Comparison of ENCODE assay signal across 8 mouse cellular contexts in genomic region chr3:154597561-154597960, GRCm38 (mm10). TPM values are rescaled to one million over a fixed set of nuclear protein-coding genes. Genes with fewer than 3 reads are reported as not detected.
DNase-seq lines count a peak whose midpoint lies in the region; ATAC-seq lines count a peak whose summit lies in the region.

No protein-coding gene starts in this region.

- no peaks in the 10 kb centered on the region for H3K27me3 ChIP-seq in forebrain, embryonic 10.5 days (ENCODE audit: poor library complexity, severe bottlenecking)

- peak; percentile 0; the same call in 1 of the 2 replicates for ATAC-seq in cerebellum, adult (ENCODE audit: insufficient number of reproducible peaks, low FRiP score, low TSS enrichment)

- H3K27ac ChIP-seq in forebrain, embryonic 10.5 days: peak overlapping the region; percentile 96

- DNase-seq in cerebellum, postnatal 14 days: no peak
- peak; percentile 27 for DNase-seq in 3T3-L1 (ENCODE audit: low read depth, low spot score)
- no peak for DNase-seq in forebrain, embryonic 10.5 days (ENCODE audit: extremely low spot score, low spot score)
- DNase-seq in kidney, postnatal 14 days: peak; percentile 76
- peak; percentile 22 for DNase-seq in neural tube, embryonic 10.5 days (ENCODE audit: extremely low spot score, low spot score)
- no peak for DNase-seq in layer of hippocampus, postnatal 36 days
- no peak for DNase-seq in right cerebral cortex, postnatal 36 days (ENCODE audit: low spot score in 2 of 2)

- peak overlapping the region; percentile 64 for H3K4me3 ChIP-seq in forebrain, embryonic 10.5 days

- no peaks in the 10 kb centered on the region for H3K9me3 ChIP-seq in forebrain, embryonic 10.5 days

- H3K36me3 ChIP-seq in forebrain, embryonic 10.5 days (replicated peaks): peaks cover 19% of the 10 kb centered on the region

- WGBS in forebrain, embryonic 10.5 days: 42% methylated on average over 7 of the region's 7 CpGs

- peaks cover 13% of the 10 kb centered on the region for H3K4me1 ChIP-seq in forebrain, embryonic 10.5 days

RNA-seq across cellular contexts. Expression of gene Tyw3, which starts 0.7 kb away (rescaled TPM):
- 17.8 and 18.1 TPM in 2 replicates for polyA plus RNA-seq in forebrain, embryonic 10.5 days (2016; fragmentation: Nextera tagmentation; extraction: Ambion mirVana)
- total RNA-seq in layer of hippocampus, postnatal 36 days (2021): 10 to 100 TPM; 14.0 to 14.2 TPM

RNA-seq across cellular contexts. Expression of gene Cryz, which starts 1.1 kb away (rescaled TPM):
- 23.8 and 24.2 TPM in 2 replicates for polyA plus RNA-seq in forebrain, embryonic 10.5 days (2016; fragmentation: Nextera tagmentation; extraction: Ambion mirVana)
- total RNA-seq in layer of hippocampus, postnatal 36 days (2021): 10 to 100 TPM; 16.5 to 20.2 TPM

Comparison
In these comparisons a context has a peak if more than half of its experiments do, and no peak if none do; other contexts are left out.
1. DNase-seq: peak in 3T3-L1 (single experiment), kidney, postnatal 14 days (single experiment) and neural tube, embryonic 10.5 days (single experiment); none in cerebellum, postnatal 14 days (0 of 2), forebrain, embryonic 10.5 days (single experiment), layer of hippocampus, postnatal 36 days (0 of 2) and right cerebral cortex, postnatal 36 days (0 of 2).